Mouse (Mus musculus): ENCODE measurements around the gene Lcn3.

DNA sequence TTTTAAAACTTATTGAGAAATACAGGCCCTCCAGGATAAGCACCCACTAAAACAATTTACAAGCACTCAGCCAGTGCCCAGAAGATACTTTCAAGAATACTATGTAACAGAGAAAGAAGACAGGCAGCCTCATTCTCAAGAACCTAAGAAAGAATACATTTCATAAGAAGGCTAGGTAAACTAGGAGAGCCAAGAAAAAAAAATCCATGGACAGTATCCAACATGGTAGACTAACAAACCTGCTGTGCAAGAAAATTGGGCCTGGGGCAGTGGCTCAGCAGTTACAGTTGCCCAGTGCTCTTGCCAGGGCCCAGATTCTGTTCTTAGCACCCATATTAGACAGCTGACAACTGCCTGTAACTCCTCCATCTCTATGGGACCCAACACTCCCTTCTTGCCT is 48.1 kb upstream of the Lcn3 start:
- TF ChIP-seq CTCF (conservative IDR thresholded peaks at IDR 0.05; ENCODE audit: low read length) (no peak), POU5F1 (IDR thresholded peaks at IDR 0.05; ENCODE audit: borderline replicate concordance, low read length) (no peak), NANOG (IDR thresholded peaks at IDR 0.05; ENCODE audit: borderline replicate concordance, low read length) (no peak)

Measured in E14TG2a.4 (cell line).